Mouse (Mus musculus) granulocyte monocyte progenitor cell, adult 5-6 weeks (primary cell): Measurements from ENCODE around the gene Vsx2. TPM values are rescaled to one million over a fixed set of nuclear protein-coding genes. Genes with fewer than 3 reads are reported as not detected.

Experiments
- ATAC-seq: replicated peaks from 2 replicates; pipeline ENCODE4 v1.8.0; 2016; ENCODE audit warnings: mild to moderate bottlenecking, moderate TSS enrichment, inconsistent platforms; ENCODE audit not compliant: poor library complexity, severe bottlenecking
- total RNA-seq, 2 experiments: library from RNA; stranded (forward) in 1 of 2; stranded (reverse) in 1 of 2; fragments of 200-712, 200-1000 nt in 1 of 2; fragments of >200 nt in 1 of 2; fragmentation: Nextera tagmentation in 1 of 2; gene quantifications; 2 replicates each; pipeline ENCODE4 v1.2.3; 2014 to 2017

The Vsx2 gene
- total RNA-seq, 2 experiments from 2014 or later = not detected

- no peak for ATAC-seq
Measured at GRCm38 (mm10) chr12:84640253-84640652, 70.7 kb downstream of the Vsx2 start.

GRCm38 (mm10) chr12:84640654-84641053 lies 71.1 kb downstream of the Vsx2 start, which contains the start of gene Vrtn:
Gene Vrtn (plus strand): TSS chr12:84641019.
- ATAC-seq = peak; percentile 20; the same call in 1 of the 2 replicates

Other genes starting within 250 kb of the Vsx2 start
- 21.1 and 25.4 TPM in 2 replicates for gene Coq6, start 208.1 kb upstream of the Vsx2 start, total RNA-seq (2014; fragmentation: Nextera tagmentation)
- gene Coq6, start 208.1 kb upstream of the Vsx2 start, total RNA-seq (2017) = 11.0 and 13.8 TPM in 2 replicates
- gene Fam161b, start 207.9 kb upstream of the Vsx2 start, total RNA-seq (2014; fragmentation: Nextera tagmentation) = not detected in 2 replicates
- gene Fam161b, start 207.9 kb upstream of the Vsx2 start, total RNA-seq (2017) = 0.10 TPM in 1 of 2 replicates, not detected in the other
- gene Entpd5, start 160.7 kb upstream of the Vsx2 start, total RNA-seq (2014; fragmentation: Nextera tagmentation) = 20.8 and 34.2 TPM in 2 replicates
- 14.0 and 30.8 TPM in 2 replicates for gene Entpd5, start 160.7 kb upstream of the Vsx2 start, total RNA-seq (2017)
- 3.4 TPM in 1 of 2 replicates, not detected in the other for gene Bbof1, start 160.7 kb upstream of the Vsx2 start, total RNA-seq (2014; fragmentation: Nextera tagmentation)
- gene Bbof1, start 160.7 kb upstream of the Vsx2 start, total RNA-seq (2017) = 1.8 and 5.4 TPM in 2 replicates
- 26.0 and 28.1 TPM in 2 replicates for gene Rnf113a2, start 152.6 kb upstream of the Vsx2 start, total RNA-seq (2014; fragmentation: Nextera tagmentation)
- 32.4 and 37.8 TPM in 2 replicates for gene Rnf113a2, start 152.6 kb upstream of the Vsx2 start, total RNA-seq (2017)
- gene Aldh6a1, start 118.8 kb upstream of the Vsx2 start, total RNA-seq (2014; fragmentation: Nextera tagmentation) = 10.4 and 13.2 TPM in 2 replicates
- gene Aldh6a1, start 118.8 kb upstream of the Vsx2 start, total RNA-seq (2017) = 8.0 and 10.9 TPM in 2 replicates
- gene Lin52, start 118.3 kb upstream of the Vsx2 start, total RNA-seq (2014; fragmentation: Nextera tagmentation) = 13.3 and 19.3 TPM in 2 replicates
- gene Lin52, start 118.3 kb upstream of the Vsx2 start, total RNA-seq (2017) = 11.1 and 24.3 TPM in 2 replicates
- 6.9 and 12.3 TPM in 2 replicates for gene Abcd4, start 47.7 kb downstream of the Vsx2 start, total RNA-seq (2014; fragmentation: Nextera tagmentation)
- 2.9 and 3.6 TPM in 2 replicates for gene Abcd4, start 47.7 kb downstream of the Vsx2 start, total RNA-seq (2017)
- not detected in 2 replicates for gene Vrtn, start 71.3 kb downstream of the Vsx2 start, total RNA-seq (2014; fragmentation: Nextera tagmentation)
- gene Vrtn, start 71.3 kb downstream of the Vsx2 start, total RNA-seq (2017) = not detected in 2 replicates
- not detected in 2 replicates for gene Syndig1l, start 129.1 kb downstream of the Vsx2 start, total RNA-seq (2014; fragmentation: Nextera tagmentation)
- gene Syndig1l, start 129.1 kb downstream of the Vsx2 start, total RNA-seq (2017) = not detected in 2 replicates
- gene Npc2, start 203.4 kb downstream of the Vsx2 start, total RNA-seq (2014; fragmentation: Nextera tagmentation) = 127 and 145 TPM in 2 replicates
- 85.9 and 86.0 TPM in 2 replicates for gene Npc2, start 203.4 kb downstream of the Vsx2 start, total RNA-seq (2017)
- 81.7 and 107 TPM in 2 replicates for gene Isca2, start 203.5 kb downstream of the Vsx2 start, total RNA-seq (2014; fragmentation: Nextera tagmentation)
- gene Isca2, start 203.5 kb downstream of the Vsx2 start, total RNA-seq (2017) = 58.6 and 66.2 TPM in 2 replicates